Mouse (Mus musculus): ENCODE measurements at regions not wholly inside any gene's neighbourhood (a gene's known extent, or its start where the extent isn't known, plus 50 kb on each side); places are given as distances from the start of the nearest gene placed in this dataset.

GRCm38 (mm10) chr12:99625094-99625493 is 61.7 kb upstream of the Foxn3 start:
- Histone ChIP-seq H3K4me1 (ENCODE audit: insufficient read depth, low read length) (peaks cover 4% of the 10 kb centered on the region; the same call in 1 of the 2 replicates), H3K27me3 (ENCODE audit: insufficient read depth, low read length) (no peaks in the 10 kb centered on the region), H3K9me3 (ENCODE audit: low read length) (no peaks in the 10 kb centered on the region), H3K27ac (ENCODE audit: low read depth, low read length) (no peak overlapping the region), H3K4me3 (ENCODE audit: low read depth, low read length) (no peak overlapping the region), H3K9ac (replicated peaks; ENCODE audit: low read length, poor library complexity, severe bottlenecking) (no peak overlapping the region), H3K36me3 (ENCODE audit: insufficient read depth, low read length) (no peaks in the 10 kb centered on the region), H3K4me2 (ENCODE audit: low read depth, low read length, poor library complexity, severe bottlenecking) (no peak overlapping the region)
- 86% methylated on average over 9 of the region's 9 CpGs for WGBS
- ATAC-seq (ENCODE audit: low FRiP score) (no peak), DNase-seq (ENCODE audit: low spot score) (no peak)
- no peak for TF ChIP-seq CTCF (IDR thresholded peaks at IDR 0.05)

- Histone ChIP-seq H3K9me3 (ENCODE audit: low read length) (no peaks in the 10 kb centered on the region), H3K27ac (ENCODE audit: low read depth, low read length) (no peak overlapping the region), H3K36me3 (ENCODE audit: insufficient read depth, low read length) (no peaks in the 10 kb centered on the region), H3K4me3 (ENCODE audit: low read depth, low read length) (no peak overlapping the region), H3K4me1 (ENCODE audit: insufficient read depth, low read length) (no peaks in the 10 kb centered on the region; the same call in 1 of the 2 replicates), H3K27me3 (ENCODE audit: insufficient read depth, low read length) (no peaks in the 10 kb centered on the region), H3K9ac (replicated peaks; ENCODE audit: low read length, poor library complexity, severe bottlenecking) (no peak overlapping the region), H3K4me2 (ENCODE audit: low read depth, low read length, poor library complexity, severe bottlenecking) (no peak overlapping the region)
- ATAC-seq (ENCODE audit: low FRiP score) (no peak), DNase-seq (ENCODE audit: low spot score) (no peak)
- no peak for TF ChIP-seq CTCF (IDR thresholded peaks at IDR 0.05)
- WGBS = 85% methylated on average over 2 of the region's 2 CpGs
Observed at GRCm38 (mm10) chr12:99622238-99622637, 58.9 kb upstream of the Foxn3 start.

- Histone ChIP-seq H3K36me3 (ENCODE audit: insufficient read depth, low read length) (no peaks in the 10 kb centered on the region), H3K4me3 (ENCODE audit: low read depth, low read length) (no peak overlapping the region), H3K9me3 (ENCODE audit: low read length) (no peaks in the 10 kb centered on the region), H3K4me1 (ENCODE audit: insufficient read depth, low read length) (no peaks in the 10 kb centered on the region), H3K9ac (replicated peaks; ENCODE audit: low read length, poor library complexity, severe bottlenecking) (no peak overlapping the region), H3K27ac (ENCODE audit: low read depth, low read length) (no peak overlapping the region), H3K4me2 (ENCODE audit: low read depth, low read length, poor library complexity, severe bottlenecking) (no peak overlapping the region), H3K27me3 (ENCODE audit: insufficient read depth, low read length) (no peaks in the 10 kb centered on the region)
- DNase-seq (ENCODE audit: low spot score) = no peak
- TF ChIP-seq CTCF (IDR thresholded peaks at IDR 0.05) = no peak
- 72% methylated on average over 14 of the region's 14 CpGs for WGBS
- ATAC-seq (ENCODE audit: low FRiP score) = no peak
Observed at GRCm38 (mm10) chr12:99617241-99617804, 53.9 kb upstream of the Foxn3 start.

GRCm38 (mm10) chr12:99614420-99614819 is 51.0 kb upstream of the Foxn3 start:
- 69% methylated on average over 6 of the region's 6 CpGs for WGBS

More at GRCm38 (mm10) chr12:99614420-99614819, 51.0 kb upstream of the Foxn3 start:
- Histone ChIP-seq H3K4me2 (ENCODE audit: low read depth, low read length, poor library complexity, severe bottlenecking) (no peak overlapping the region), H3K4me3 (ENCODE audit: low read depth, low read length) (no peak overlapping the region), H3K4me1 (ENCODE audit: insufficient read depth, low read length) (no peaks in the 10 kb centered on the region), H3K27me3 (ENCODE audit: insufficient read depth, low read length) (no peaks in the 10 kb centered on the region), H3K27ac (ENCODE audit: low read depth, low read length) (no peak overlapping the region), H3K36me3 (ENCODE audit: insufficient read depth, low read length) (no peaks in the 10 kb centered on the region), H3K9me3 (ENCODE audit: low read length) (no peaks in the 10 kb centered on the region), H3K9ac (replicated peaks; ENCODE audit: low read length, poor library complexity, severe bottlenecking) (no peak overlapping the region)
- no peak for TF ChIP-seq CTCF (IDR thresholded peaks at IDR 0.05)
- ATAC-seq (ENCODE audit: low FRiP score) = no peak
- DNase-seq (ENCODE audit: low spot score) = no peak
